Mouse (Mus musculus) C2C12 (cell line): ENCODE measurements at regions not wholly inside any gene's neighbourhood (a gene's known extent, or its start where the extent isn't known, plus 50 kb on each side); places are given as distances from the start of the nearest gene placed in this dataset.

Experiments used
- CTCF ChIP-seq: IDR thresholded peaks from one replicate; pipeline ENCODE4 v1.5.1; 2011; ENCODE audit not compliant: control insufficient read depth, insufficient read depth, insufficient read length
- USF1 ChIP-seq: IDR thresholded peaks from one replicate; pipeline ENCODE4 v1.6.1; 2011; ENCODE audit warnings: low read depth, mild to moderate bottlenecking, control low read depth, moderate library complexity

DNA sequence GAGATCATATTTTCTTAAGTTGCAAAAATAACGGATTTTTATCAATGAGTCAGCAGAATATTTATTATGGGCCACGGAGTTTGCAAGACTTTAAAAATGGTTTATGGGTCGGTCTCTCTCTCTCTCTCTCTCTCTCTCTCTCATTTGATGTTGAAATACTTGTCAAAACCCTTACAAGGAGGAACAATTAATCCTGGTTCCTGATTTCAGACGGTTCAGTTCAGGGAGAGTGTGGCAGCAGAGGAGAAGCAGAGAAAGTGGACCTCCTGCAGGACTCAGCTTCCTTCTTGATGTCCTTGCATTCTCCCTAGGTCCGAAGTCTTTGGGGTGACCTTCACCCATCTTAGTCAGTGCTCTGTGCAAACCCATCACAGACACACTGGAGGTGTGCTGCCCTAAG is 57.4 kb upstream of the Nr5a2 start:
- TF ChIP-seq CTCF = no peak
- TF ChIP-seq USF1 = no peak
